Mouse (Mus musculus) MEL (cell line): ENCODE measurements at regions not wholly inside any gene's neighbourhood (a gene's known extent, or its start where the extent isn't known, plus 50 kb on each side); places are given as distances from the start of the nearest gene placed in this dataset.

Experiments
- DNase-seq: peaks from one replicate; pipeline ENCODE4 v3.0.0; 2011; ENCODE audit warnings: low read depth, low spot score
- H3K27ac ChIP-seq: 2 replicates; pipeline ENCODE4 v1.5.1; 2012; ENCODE audit warnings: low read depth, mild to moderate bottlenecking, control low read depth, low read length, moderate library complexity; ENCODE audit not compliant: control insufficient read depth
- H3K27me3 ChIP-seq, 2 experiments: fragments of 150-350 bp in 1 of 2; sonication (generic) in 1 of 2; 2 replicates each; pipeline ENCODE4 v1.6.1; 2012; ENCODE audit warnings: low read length in 2 of 2, mild to moderate bottlenecking in 2 of 2, improper control_type of control experiment in 1 of 2, moderate library complexity in 1 of 2; ENCODE audit not compliant: insufficient read depth in 2 of 2, control insufficient read depth in 1 of 2
- H3K36me3 ChIP-seq, 2 experiments: 2 replicates each; pipeline ENCODE4 v1.6.1; 2012 to 2014; ENCODE audit warnings: low read length in 2 of 2, improper control_type of control experiment in 1 of 2, inconsistent platforms in 1 of 2, mild to moderate bottlenecking in 1 of 2; ENCODE audit not compliant: insufficient read depth in 2 of 2, control insufficient read depth in 1 of 2
- H3K4me1 ChIP-seq, 2 experiments: fragments of 150-350 bp in 1 of 2; sonication (generic) in 1 of 2; 2 replicates each; pipeline ENCODE4 v1.6.1; 2012; ENCODE audit warnings: low read length in 2 of 2, improper control_type of control experiment in 1 of 2, mild to moderate bottlenecking in 1 of 2; ENCODE audit not compliant: insufficient read depth in 2 of 2, control insufficient read depth in 1 of 2
- H3K4me3 ChIP-seq, 2 experiments: fragments of 150-350 bp in 1 of 2; sonication (generic) in 1 of 2; 2 replicates each; pipeline ENCODE4 v1.5.1; 2012; ENCODE audit warnings: low read depth in 2 of 2, low read length in 2 of 2, mild to moderate bottlenecking in 2 of 2, moderate library complexity in 2 of 2, control low read depth in 1 of 2, improper control_type of control experiment in 1 of 2; ENCODE audit not compliant: control insufficient read depth in 1 of 2, insufficient read depth in 1 of 2
- H3K79me2 ChIP-seq: 2 replicates; pipeline ENCODE4 v1.6.1; 2012; ENCODE audit warnings: mild to moderate bottlenecking, low read length, moderate library complexity; ENCODE audit not compliant: control insufficient read depth, poor library complexity, insufficient read depth
- H3K9ac ChIP-seq: 2 replicates; pipeline ENCODE4 v1.6.1; 2012; ENCODE audit warnings: low read depth, mild to moderate bottlenecking, control low read depth, low read length, moderate library complexity; ENCODE audit not compliant: control insufficient read depth, poor library complexity, severe bottlenecking
- H3K9me3 ChIP-seq: fragments of 150-350 bp; sonication (generic); replicated peaks from 2 replicates; pipeline ENCODE4 v1.6.1; 2012; ENCODE audit warnings: mild to moderate bottlenecking, low read length, improper control_type of control experiment, moderate library complexity; ENCODE audit not compliant: insufficient read depth
- BHLHE40 ChIP-seq: IDR thresholded peaks from 2 replicates; pipeline ENCODE4 v1.6.1; 2012; ENCODE audit warnings: low read depth, mild to moderate bottlenecking, inconsistent platforms, low read length, improper control_type of control experiment, borderline replicate concordance
- EP300 ChIP-seq, 2 experiments: IDR thresholded peaks; 2 replicates each; pipeline ENCODE4 v1.6.1; 2011; ENCODE audit warnings: improper control_type of control experiment in 2 of 2, low read length in 2 of 2, low read depth in 1 of 2, mild to moderate bottlenecking in 1 of 2
- GATA1 ChIP-seq: IDR thresholded peaks from 2 replicates; pipeline ENCODE4 v1.6.1; 2011; ENCODE audit warnings: low read depth, low read length, improper control_type of control experiment
- HCFC1 ChIP-seq: IDR thresholded peaks from 2 replicates; pipeline ENCODE4 v1.6.1; 2012; ENCODE audit warnings: low read depth, mild to moderate bottlenecking, inconsistent platforms, low read length, improper control_type of control experiment, moderate library complexity
- KAT2A ChIP-seq: conservative IDR thresholded peaks from 2 replicates; pipeline ENCODE4 v1.6.1; 2012; ENCODE audit warnings: low read depth, low read length, improper control_type of control experiment, inconsistent platforms
- MAFK ChIP-seq: IDR thresholded peaks from 2 replicates; pipeline ENCODE4 v1.6.1; 2011; ENCODE audit warnings: low read depth, mild to moderate bottlenecking, low read length, improper control_type of control experiment, borderline replicate concordance
- MAX ChIP-seq: IDR thresholded peaks from 2 replicates; pipeline ENCODE4 v1.6.1; 2011; ENCODE audit warnings: low read length, improper control_type of control experiment
- MAZ ChIP-seq: IDR thresholded peaks from 2 replicates; pipeline ENCODE4 v1.6.1; 2012; ENCODE audit warnings: low read depth, mild to moderate bottlenecking, inconsistent platforms, low read length, improper control_type of control experiment
- MEF2A ChIP-seq: IDR thresholded peaks from 2 replicates; pipeline ENCODE4 v1.6.1; 2014; ENCODE audit warnings: low read depth, mild to moderate bottlenecking, inconsistent platforms, low read length, improper control_type of control experiment; ENCODE audit not compliant: poor library complexity, insufficient replicate concordance, severe bottlenecking; ENCODE audit errors: extremely low read depth
- MXI1 ChIP-seq: IDR thresholded peaks from 2 replicates; pipeline ENCODE4 v1.6.1; 2011; ENCODE audit warnings: mild to moderate bottlenecking, low read depth, low read length, improper control_type of control experiment
- MYB ChIP-seq: IDR thresholded peaks from 2 replicates; pipeline ENCODE4 v1.6.1; 2011; ENCODE audit warnings: mild to moderate bottlenecking, low read depth, low read length, improper control_type of control experiment
- MYC ChIP-seq: IDR thresholded peaks from 2 replicates; pipeline ENCODE4 v1.6.1; 2011; ENCODE audit warnings: low read depth, mild to moderate bottlenecking, low read length, improper control_type of control experiment, moderate library complexity
- NELFE ChIP-seq: IDR thresholded peaks from 2 replicates; pipeline ENCODE4 v1.6.1; 2011; ENCODE audit warnings: low read depth, low read length, improper control_type of control experiment
- POLR2AphosphoS2 ChIP-seq: IDR thresholded peaks from 2 replicates; pipeline ENCODE4 v1.6.1; 2011; ENCODE audit warnings: low read length, improper control_type of control experiment
- RAD21 ChIP-seq: IDR thresholded peaks from 2 replicates; pipeline ENCODE4 v1.6.1; 2011; ENCODE audit warnings: mild to moderate bottlenecking, low read depth, low read length, improper control_type of control experiment
- RCOR1 ChIP-seq: IDR thresholded peaks from 2 replicates; pipeline ENCODE4 v1.6.1; 2012; ENCODE audit warnings: low read depth, mild to moderate bottlenecking, inconsistent platforms, low read length, improper control_type of control experiment
- SIN3A ChIP-seq: IDR thresholded peaks from 2 replicates; pipeline ENCODE4 v1.6.1; 2012; ENCODE audit warnings: low read length, improper control_type of control experiment, inconsistent platforms
- SMC3 ChIP-seq: IDR thresholded peaks from 2 replicates; pipeline ENCODE4 v1.6.1; 2011; ENCODE audit warnings: low read depth, low read length, improper control_type of control experiment
- TAL1 ChIP-seq: IDR thresholded peaks from 2 replicates; pipeline ENCODE4 v1.6.1; 2012; ENCODE audit warnings: mild to moderate bottlenecking, inconsistent platforms, low read length, moderate library complexity, mixed read lengths
- TCF12 ChIP-seq: IDR thresholded peaks from 2 replicates; pipeline ENCODE4 v1.6.1; 2014; ENCODE audit warnings: low read depth, mild to moderate bottlenecking, inconsistent platforms, low read length, improper control_type of control experiment, moderate library complexity
- USF1 ChIP-seq: IDR thresholded peaks from 2 replicates; pipeline ENCODE4 v1.6.1; 2014; ENCODE audit warnings: low read depth, mild to moderate bottlenecking, inconsistent platforms, low read length, improper control_type of control experiment, moderate library complexity
- USF2 ChIP-seq, 2 experiments: IDR thresholded peaks; 2 replicates each; pipeline ENCODE4 v1.6.1; 2011 to 2012; ENCODE audit warnings: improper control_type of control experiment in 2 of 2, low read length in 2 of 2, borderline replicate concordance in 1 of 2, inconsistent platforms in 1 of 2, low read depth in 1 of 2, mild to moderate bottlenecking in 1 of 2; ENCODE audit not compliant: insufficient read depth in 1 of 2
- ZC3H11A ChIP-seq: IDR thresholded peaks from 2 replicates; pipeline ENCODE4 v1.6.1; 2012; ENCODE audit warnings: low read depth, mild to moderate bottlenecking, inconsistent platforms, low read length, improper control_type of control experiment
- ZNF384 ChIP-seq: IDR thresholded peaks from 2 replicates; pipeline ENCODE4 v1.6.1; 2012; ENCODE audit warnings: low read depth, mild to moderate bottlenecking, inconsistent platforms, low read length, improper control_type of control experiment

- Histone ChIP-seq H3K36me3 (no peaks in the 10 kb centered on the region), H3K27me3 (no peaks in the 10 kb centered on the region), H3K4me3 (no peak overlapping the region), H3K9me3 (no peaks in the 10 kb centered on the region), H3K79me2 (no peaks in the 10 kb centered on the region), H3K4me1 (no peaks in the 10 kb centered on the region), H3K27ac (no peak overlapping the region), H3K9ac (no peak overlapping the region)
- DNase-seq: no peak
- TF ChIP-seq MYC (no peak), MYB (no peak), ZC3H11A (no peak), RAD21 (no peak), MXI1 (no peak), ZNF384 (no peak), MAFK (no peak), NELFE (no peak), RCOR1 (no peak), TCF12 (no peak), HCFC1 (no peak), KAT2A (no peak), MEF2A (no peak), USF2 (IDR thresholded peaks at IDR 0.05; ENCODE audit: borderline replicate concordance in 1 of 2, insufficient read depth in 1 of 2, low read depth in 1 of 2, low read length in 2 of 2) (no peak), SIN3A (no peak), SMC3 (no peak), MAZ (no peak), BHLHE40 (no peak)
These were observed 438.9 kb downstream of the Flrt2 start for GRCm38 (mm10) chr12:96130796-96131512.

DNA sequence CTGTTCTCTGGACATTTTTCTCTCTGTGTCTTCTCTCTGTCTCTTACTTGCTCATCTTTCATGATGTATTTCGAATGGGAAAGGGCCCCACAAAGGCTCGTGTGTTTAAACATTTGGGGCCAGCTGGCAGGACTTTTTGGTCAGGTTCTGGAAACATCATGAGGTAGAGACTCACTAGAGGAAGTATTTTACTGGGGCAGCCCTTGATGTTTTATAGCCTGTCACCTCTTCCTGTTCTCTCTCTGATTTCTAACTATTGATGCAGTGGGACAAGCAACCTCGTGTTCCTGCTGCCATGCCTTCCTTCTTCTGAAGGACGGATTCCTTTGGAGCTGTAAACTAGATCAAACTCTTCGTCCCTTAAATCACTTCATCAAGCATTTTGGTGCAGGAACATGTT is 442.1 kb downstream of the Flrt2 start:
- Histone ChIP-seq H3K9me3 (no peaks in the 10 kb centered on the region), H3K36me3 (no peaks in the 10 kb centered on the region), H3K27me3 (no peaks in the 10 kb centered on the region), H3K27ac (no peak overlapping the region), H3K79me2 (no peaks in the 10 kb centered on the region), H3K4me3 (no peak overlapping the region), H3K4me1 (no peaks in the 10 kb centered on the region), H3K9ac (no peak overlapping the region)
- no peak for TF ChIP-seq SMC3
- no peak for TF ChIP-seq USF1
- no peak for TF ChIP-seq TAL1
- no peak for TF ChIP-seq EP300 (IDR thresholded peaks at IDR 0.05; ENCODE audit: low read depth in 1 of 2, low read length in 2 of 2)
- no peak for TF ChIP-seq GATA1
- no peak for TF ChIP-seq POLR2AphosphoS2
- TF ChIP-seq BHLHE40: no peak
- no peak for TF ChIP-seq MAX
- DNase-seq: no peak
